Mouse (Mus musculus) limb, embryonic 13.5 days (tissue): ENCODE data around the gene Tarm1. TPM values are rescaled to one million over a fixed set of nuclear protein-coding genes. Genes with fewer than 3 reads are reported as not detected.

Experiments
- ATAC-seq: fragments of 200-750 bp; cut with Nextera tagmentation; 2 replicates; pipeline ENCODE4 v1.8.0; 2017; ENCODE audit warnings: low read depth, moderate number of reproducible peaks, moderate TSS enrichment; ENCODE audit not compliant: low FRiP score
- H3K27ac ChIP-seq: fragments of 300-500 bp; sonication (generic); 2 replicates; pipeline ENCODE4 v1.5.1; 2015; ENCODE audit warnings: inconsistent platforms, mild to moderate bottlenecking, moderate library complexity
- H3K27me3 ChIP-seq: fragments of 300-500 bp; sonication (generic); 2 replicates; pipeline ENCODE4 v1.6.1; 2015; ENCODE audit warnings: mild to moderate bottlenecking, inconsistent platforms
- H3K36me3 ChIP-seq: fragments of 300-500 bp; sonication (generic); 2 replicates; pipeline ENCODE4 v1.6.1; 2015; ENCODE audit warnings: inconsistent platforms, mild to moderate bottlenecking, moderate library complexity
- H3K4me1 ChIP-seq: fragments of 300-500 bp; sonication (generic); 2 replicates; pipeline ENCODE4 v1.6.1; 2015; ENCODE audit warnings: inconsistent platforms
- H3K4me2 ChIP-seq: fragments of 300-500 bp; sonication (generic); replicated peaks from 2 replicates; pipeline ENCODE4 v1.6.1; 2015; ENCODE audit warnings: inconsistent platforms, mild to moderate bottlenecking, moderate library complexity
- H3K4me3 ChIP-seq: fragments of 300-500 bp; sonication (generic); 2 replicates; pipeline ENCODE4 v1.5.1; 2015; ENCODE audit warnings: moderate library complexity, mild to moderate bottlenecking, inconsistent platforms
- H3K9ac ChIP-seq: fragments of 300-500 bp; sonication (generic); 2 replicates; pipeline ENCODE4 v1.6.1; 2015; ENCODE audit warnings: mild to moderate bottlenecking, inconsistent platforms
- H3K9me3 ChIP-seq: fragments of 300-500 bp; sonication (generic); 2 replicates; pipeline ENCODE4 v1.6.1; 2016; ENCODE audit warnings: inconsistent platforms
- WGBS: fragments of 180-500 bp; shearing (Covaris S2); methylation state at CpG from one replicate; pipeline ENCODE4 v1.1.7; 2015; 5-methylcytosine and 5-hydroxymethylcytosine counted together
- polyA plus RNA-seq: library from polyadenylated mRNA; unstranded; fragments of >200 nt; fragmentation: Nextera tagmentation; extraction: Ambion mirVana; gene quantifications from 2 replicates; pipeline ENCODE4 v1.2.1, GENCODE M21; 2015

Tarm1 gene
- 0.29 TPM in 1 of 2 replicates, not detected in the other for polyA plus RNA-seq

DNA sequence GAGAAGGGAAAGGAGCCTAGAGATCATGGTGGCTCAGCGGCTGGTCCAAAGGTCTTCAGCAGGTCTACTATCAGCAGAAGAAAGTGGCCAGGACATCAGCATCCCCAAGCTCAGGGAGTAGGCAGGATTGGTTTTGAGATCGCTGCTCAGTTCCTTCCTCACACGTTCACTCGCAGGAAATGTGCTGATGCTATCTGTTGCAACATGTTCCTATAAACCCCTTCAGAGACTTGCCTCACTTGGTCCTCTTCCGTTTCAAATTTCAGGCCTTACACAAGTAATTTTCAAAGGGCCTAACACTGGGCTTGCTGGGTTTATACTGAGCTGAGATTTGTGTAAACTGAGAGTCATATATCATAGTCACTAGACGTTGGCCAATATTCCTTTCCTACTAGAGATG lies at the start of gene Tarm1:
Gene Tarm1, minus strand, starts transcription at position 186 of the 400 bp plus-strand sequence.
- H3K9me3 ChIP-seq, result no peaks in the 10 kb centered on the region
- ATAC-seq, result no peak
- H3K27me3 ChIP-seq, result no peaks in the 10 kb centered on the region
- H3K27ac ChIP-seq, result no peak within 1 kb of the TSS
- H3K9ac ChIP-seq, result no peak within 1 kb of the TSS
- 81% methylated on average over 6 of the region's 6 CpGs for WGBS
- H3K36me3 ChIP-seq, result no peaks in the 10 kb centered on the region
- H3K4me1 ChIP-seq, result no peaks in the 10 kb centered on the region
- H3K4me3 ChIP-seq, result no peak within 1 kb of the TSS
- no peak within 1 kb of the TSS for H3K4me2 ChIP-seq

GRCm38 (mm10) chr7:3505913-3506312 lies 3.5 kb upstream of the Tarm1 start:
- no peaks in the 10 kb centered on the region for H3K4me1 ChIP-seq
- no peak overlapping the region for H3K4me2 ChIP-seq
- no peaks in the 10 kb centered on the region for H3K36me3 ChIP-seq
- no peak for ATAC-seq
- H3K27ac ChIP-seq, result no peak overlapping the region
- no peak overlapping the region for H3K4me3 ChIP-seq
- 70% methylated on average over 3 of the region's 3 CpGs for WGBS
- H3K27me3 ChIP-seq, result no peaks in the 10 kb centered on the region
- H3K9ac ChIP-seq, result no peak overlapping the region
- no peaks in the 10 kb centered on the region for H3K9me3 ChIP-seq

DNA sequence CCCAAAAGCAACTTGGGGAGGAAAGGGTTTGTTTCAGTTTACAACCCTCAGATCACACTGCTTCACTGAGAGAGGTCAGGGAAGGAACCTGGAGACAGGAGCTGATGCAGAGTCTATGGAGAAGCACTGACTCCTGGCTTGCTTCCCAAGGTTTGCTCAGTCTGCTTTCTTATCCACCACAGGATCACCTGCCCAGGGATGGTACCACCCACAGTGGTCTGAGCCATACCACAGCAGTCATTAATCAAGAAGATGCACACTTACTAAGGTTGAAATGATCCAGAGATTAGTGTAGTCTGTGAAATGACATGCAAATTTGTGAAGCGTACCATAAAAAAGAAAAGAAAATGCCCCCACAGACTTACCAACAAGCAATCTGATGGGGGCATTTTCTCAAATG lies 2.0 kb downstream of the Tarm1 start:
- H3K4me2 ChIP-seq, result no peak overlapping the region
- H3K9ac ChIP-seq, result no peak overlapping the region
- H3K9me3 ChIP-seq, result no peaks in the 10 kb centered on the region
- ATAC-seq, result no peak
- H3K36me3 ChIP-seq, result no peaks in the 10 kb centered on the region
- 94% methylated on average over 1 of the region's 1 CpGs for WGBS
- no peaks in the 10 kb centered on the region for H3K27me3 ChIP-seq
- no peaks in the 10 kb centered on the region for H3K4me1 ChIP-seq
- H3K4me3 ChIP-seq, result no peak overlapping the region
- H3K27ac ChIP-seq, result no peak overlapping the region

DNA sequence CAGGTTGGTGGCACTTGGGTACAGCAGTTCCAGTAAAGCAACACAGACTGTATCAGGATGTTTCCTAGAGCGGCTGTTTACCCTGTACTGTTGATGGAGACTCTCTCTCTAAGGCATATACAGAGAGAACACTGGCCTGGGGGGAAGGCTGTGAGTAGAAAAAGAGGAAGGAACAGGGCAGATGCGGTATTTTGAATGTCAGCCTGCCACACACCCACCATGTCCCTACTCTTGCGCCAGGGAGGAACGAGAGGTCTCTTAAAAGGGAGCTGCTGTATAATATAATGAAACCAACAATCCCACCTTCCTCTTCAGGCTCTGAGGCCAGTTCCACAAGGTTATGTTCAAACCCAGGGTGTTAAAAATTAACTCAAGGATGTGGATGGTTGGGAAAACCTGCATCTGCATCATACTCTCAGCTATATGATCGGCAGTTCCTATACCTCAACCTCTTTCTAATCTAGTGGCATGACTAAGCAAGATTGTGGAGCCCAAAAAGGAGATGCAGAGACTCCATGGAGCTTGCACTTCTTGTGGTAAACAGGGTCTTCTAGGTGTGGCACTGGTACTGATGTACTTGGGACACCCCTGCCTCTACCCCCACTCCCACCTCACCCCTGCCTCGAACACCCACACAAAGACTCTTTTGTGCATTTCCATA lies 20.3 kb downstream of the Tarm1 start:
- no peaks in the 10 kb centered on the region for H3K27me3 ChIP-seq
- H3K4me3 ChIP-seq, result no peak overlapping the region
- no peak overlapping the region for H3K27ac ChIP-seq
- no peaks in the 10 kb centered on the region for H3K36me3 ChIP-seq
- H3K9ac ChIP-seq, result no peak overlapping the region
- no peak overlapping the region for H3K4me2 ChIP-seq
- H3K9me3 ChIP-seq, result peaks cover 8% of the 10 kb centered on the region
- ATAC-seq, result no peak
- WGBS, result 88% methylated on average over 6 of the region's 6 CpGs
- no peaks in the 10 kb centered on the region for H3K4me1 ChIP-seq

- no peak for ATAC-seq
- Histone ChIP-seq H3K27ac (no peak overlapping the region), H3K36me3 (no peaks in the 10 kb centered on the region), H3K27me3 (no peaks in the 10 kb centered on the region), H3K4me3 (no peak overlapping the region), H3K9ac (no peak overlapping the region), H3K9me3 (peaks cover 8% of the 10 kb centered on the region), H3K4me1 (no peaks in the 10 kb centered on the region), H3K4me2 (no peak overlapping the region)
- 70% methylated on average over 5 of the region's 5 CpGs for WGBS
Measured at GRCm38 (mm10) chr7:3476728-3477127, 25.7 kb downstream of the Tarm1 start.

DNA sequence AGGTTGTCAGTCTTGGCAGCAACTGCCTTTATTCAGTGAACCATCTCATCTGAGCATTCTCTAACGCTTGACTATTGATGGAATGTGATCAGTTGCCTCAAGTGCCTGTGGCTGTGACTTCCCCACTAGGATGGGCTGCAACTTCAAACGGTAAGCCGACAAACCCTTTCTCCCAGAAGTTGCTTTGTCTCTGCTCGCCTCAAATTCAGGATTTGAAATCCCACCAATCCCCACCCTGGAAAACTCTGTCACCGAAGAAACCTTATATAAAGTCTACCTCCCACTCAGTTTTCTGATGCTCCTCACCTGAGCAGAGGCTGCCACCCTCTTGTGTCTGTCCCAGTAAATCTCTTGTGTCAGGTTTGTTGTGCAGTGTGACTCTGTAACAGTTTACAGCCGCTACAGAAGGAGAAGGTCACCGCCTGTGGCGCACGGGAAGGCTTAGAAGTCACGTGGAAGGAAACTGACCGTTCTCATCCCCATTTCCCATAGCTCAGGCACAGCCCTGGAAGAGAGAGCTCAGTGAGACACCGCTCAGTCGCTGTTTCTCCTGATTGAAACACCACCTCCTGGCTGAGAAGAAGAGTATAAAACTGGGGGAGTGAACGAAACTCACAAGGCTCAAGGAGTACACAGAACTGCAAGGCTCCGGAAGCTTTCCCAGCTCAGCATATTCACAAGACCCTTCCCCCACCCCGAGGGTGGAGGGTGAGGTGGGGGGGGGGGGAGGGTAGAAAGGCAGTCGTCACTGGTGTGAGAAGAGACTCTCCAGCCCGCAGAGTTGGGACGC lies 27.9 kb downstream of the Tarm1 start:
- peak overlapping the region; percentile 47 for H3K4me2 ChIP-seq
- no peak overlapping the region for H3K9ac ChIP-seq
- H3K27me3 ChIP-seq, result no peaks in the 10 kb centered on the region
- WGBS, result 9% methylated on average over 18 of the region's 19 CpGs
- H3K4me3 ChIP-seq, result peak overlapping the region; percentile 14
- ATAC-seq, result peak; percentile 36; the same call in 1 of the 2 replicates
- no peak overlapping the region for H3K27ac ChIP-seq
- no peaks in the 10 kb centered on the region for H3K4me1 ChIP-seq
- H3K9me3 ChIP-seq, result peaks cover 3% of the 10 kb centered on the region; the same call in 1 of the 2 replicates
- H3K36me3 ChIP-seq, result no peaks in the 10 kb centered on the region

DNA sequence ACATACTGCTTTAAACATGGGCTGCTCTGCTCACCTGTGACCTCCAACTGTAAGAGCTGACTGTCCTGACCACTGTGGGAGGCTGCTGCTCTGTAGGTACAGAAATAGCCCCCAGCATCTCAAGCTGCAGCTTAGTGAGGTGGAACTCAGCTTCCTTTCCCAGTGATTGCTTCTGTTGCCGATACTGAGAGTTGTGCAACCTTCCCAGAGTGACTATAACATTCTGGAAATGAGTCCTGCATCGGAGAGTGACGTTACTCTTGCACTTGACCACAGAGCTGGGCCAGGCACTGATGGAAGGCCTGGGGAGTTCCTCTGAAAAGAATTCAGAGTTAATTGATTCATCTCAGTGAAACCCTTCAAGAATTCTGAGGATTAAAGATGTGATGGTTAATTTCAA lies 29.6 kb downstream of the Tarm1 start:
- no peaks in the 10 kb centered on the region for H3K27me3 ChIP-seq
- H3K4me1 ChIP-seq, result no peaks in the 10 kb centered on the region
- ATAC-seq, result no peak
- no peak overlapping the region for H3K4me2 ChIP-seq
- H3K36me3 ChIP-seq, result no peaks in the 10 kb centered on the region
- H3K9me3 ChIP-seq, result no peaks in the 10 kb centered on the region
- H3K9ac ChIP-seq, result no peak overlapping the region
- 73% methylated on average over 3 of the region's 3 CpGs for WGBS
- no peak overlapping the region for H3K27ac ChIP-seq
- H3K4me3 ChIP-seq, result no peak overlapping the region

DNA sequence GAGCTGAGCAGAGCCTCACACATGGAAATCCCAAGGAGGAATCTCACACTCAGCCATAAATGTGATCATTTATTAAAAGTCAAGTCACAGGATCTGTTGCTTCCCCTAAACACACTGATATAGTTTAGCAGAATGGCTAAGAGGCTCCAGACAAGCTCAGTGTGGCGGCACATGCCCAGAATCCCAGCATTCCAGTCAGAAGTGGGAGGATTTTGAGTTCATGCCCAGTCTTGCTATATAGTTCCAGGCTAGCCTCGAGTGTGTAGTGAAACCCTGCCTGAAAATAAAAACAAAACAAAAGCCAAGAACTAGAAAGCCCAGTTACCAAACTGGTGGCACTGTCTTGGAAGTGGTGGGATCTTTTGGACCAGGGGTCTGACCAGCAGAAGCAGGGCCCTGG lies 33.8 kb downstream of the Tarm1 start:
- 60% methylated on average over 2 of the region's 2 CpGs for WGBS

DNA sequence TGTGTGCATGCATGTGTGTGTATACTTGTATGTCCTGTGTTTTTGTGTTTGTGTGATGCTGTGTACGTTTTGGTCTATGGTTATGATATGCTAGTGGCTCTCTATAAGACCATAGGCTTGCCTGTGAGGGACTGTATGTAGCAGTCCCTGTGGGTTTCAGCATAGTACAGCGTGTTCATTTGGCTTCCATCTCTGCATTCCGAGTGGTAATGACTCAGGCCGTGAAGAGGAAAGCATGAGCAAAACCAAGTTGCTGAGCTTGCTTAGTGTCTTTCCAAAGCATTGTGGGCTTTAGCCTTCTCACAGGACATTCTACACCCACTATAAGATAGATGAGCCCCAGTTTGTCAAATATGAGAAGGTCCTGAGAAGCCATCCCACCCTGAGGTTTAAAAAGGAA lies 39.1 kb downstream of the Tarm1 start:
- H3K27ac ChIP-seq, result no peak overlapping the region
- no peak overlapping the region for H3K9ac ChIP-seq
- no peak overlapping the region for H3K4me3 ChIP-seq
- 73% methylated on average over 4 of the region's 4 CpGs for WGBS
- no peak for ATAC-seq
- no peaks in the 10 kb centered on the region for H3K36me3 ChIP-seq
- H3K4me1 ChIP-seq, result no peaks in the 10 kb centered on the region
- H3K27me3 ChIP-seq, result no peaks in the 10 kb centered on the region
- no peak overlapping the region for H3K4me2 ChIP-seq
- H3K9me3 ChIP-seq, result no peaks in the 10 kb centered on the region

More for the DNA sequence above, 33.8 kb downstream of the Tarm1 start:
- no peaks in the 10 kb centered on the region for H3K4me1 ChIP-seq
- no peaks in the 10 kb centered on the region for H3K27me3 ChIP-seq
- H3K9ac ChIP-seq, result no peak overlapping the region
- no peak for ATAC-seq
- H3K27ac ChIP-seq, result no peak overlapping the region
- no peaks in the 10 kb centered on the region for H3K9me3 ChIP-seq
- H3K4me3 ChIP-seq, result no peak overlapping the region
- H3K4me2 ChIP-seq, result no peak overlapping the region
- no peaks in the 10 kb centered on the region for H3K36me3 ChIP-seq

- WGBS, result 78% methylated on average over 8 of the region's 8 CpGs
- no peak overlapping the region for H3K4me2 ChIP-seq
- no peaks in the 10 kb centered on the region for H3K9me3 ChIP-seq
- no peaks in the 10 kb centered on the region for H3K36me3 ChIP-seq
- no peaks in the 10 kb centered on the region for H3K4me1 ChIP-seq
- H3K9ac ChIP-seq, result no peak overlapping the region
- no peaks in the 10 kb centered on the region for H3K27me3 ChIP-seq
- no peak for ATAC-seq
- H3K4me3 ChIP-seq, result no peak overlapping the region
- no peak overlapping the region for H3K27ac ChIP-seq
Measured at GRCm38 (mm10) chr7:3460261-3460660, 42.2 kb downstream of the Tarm1 start.

GRCm38 (mm10) chr7:3457841-3458217 lies 44.6 kb downstream of the Tarm1 start:
- H3K4me2 ChIP-seq, result no peak overlapping the region
- ATAC-seq, result no peak
- 71% methylated on average over 9 of the region's 9 CpGs for WGBS
- no peaks in the 10 kb centered on the region for H3K27me3 ChIP-seq
- H3K36me3 ChIP-seq, result no peaks in the 10 kb centered on the region
- H3K27ac ChIP-seq, result no peak overlapping the region
- H3K4me1 ChIP-seq, result 0 out of 2 replicates have a peak, but pooled peaks cover 4% of the 10 kb centered on the region
- no peak overlapping the region for H3K4me3 ChIP-seq
- no peak overlapping the region for H3K9ac ChIP-seq
- H3K9me3 ChIP-seq, result no peaks in the 10 kb centered on the region

GRCm38 (mm10) chr7:3457111-3457840 lies 45.1 kb downstream of the Tarm1 start:
- Histone ChIP-seq H3K27ac (no peak overlapping the region), H3K9me3 (no peaks in the 10 kb centered on the region), H3K9ac (no peak overlapping the region), H3K4me3 (no peak overlapping the region), H3K4me1 (0 out of 2 replicates have a peak, but pooled peaks cover 4% of the 10 kb centered on the region), H3K36me3 (no peaks in the 10 kb centered on the region), H3K4me2 (no peak overlapping the region), H3K27me3 (no peaks in the 10 kb centered on the region)
- WGBS, result 92% methylated on average over 10 of the region's 10 CpGs
- ATAC-seq, result no peak
